Mouse (Mus musculus) brain, embryonic 18.5 days (tissue): ENCODE data around the gene Rasgrp3.
"Not testable (repeated sequence)": the region's sequence is repeated elsewhere in the genome, so short reads cannot be mapped to it uniquely, and the experiment has no call there.

Source experiments
- DNase-seq: peaks from one replicate; pipeline ENCODE4 v3.0.0-alpha.2; 2012; ENCODE audit warnings: low read depth, low spot score

Rasgrp3 gene

GRCm38 (mm10) chr17:75461771-75462170 lies 26.1 kb downstream of the Rasgrp3 start:
- no peak for DNase-seq

GRCm38 (mm10) chr17:75463223-75463622 lies 27.5 kb downstream of the Rasgrp3 start:
- DNase-seq: not testable (repeated sequence)

- no peak for DNase-seq
Measured at GRCm38 (mm10) chr17:75463645-75464044, 27.9 kb downstream of the Rasgrp3 start.

GRCm38 (mm10) chr17:75464331-75464982 lies 28.8 kb downstream of the Rasgrp3 start:
- DNase-seq: no peak

GRCm38 (mm10) chr17:75464983-75465634 lies 29.4 kb downstream of the Rasgrp3 start:
- DNase-seq: no peak

- no peak for DNase-seq
Measured at GRCm38 (mm10) chr17:75465635-75465997, 29.9 kb downstream of the Rasgrp3 start.

- DNase-seq: no peak
Measured at GRCm38 (mm10) chr17:75466948-75467347, 31.3 kb downstream of the Rasgrp3 start.

- no peak for DNase-seq
Measured at GRCm38 (mm10) chr17:75467526-75467925, 31.8 kb downstream of the Rasgrp3 start.

GRCm38 (mm10) chr17:75468479-75469114 lies 32.9 kb downstream of the Rasgrp3 start:
- no peak for DNase-seq

GRCm38 (mm10) chr17:75470325-75470724 lies 34.6 kb downstream of the Rasgrp3 start:
- no peak for DNase-seq

GRCm38 (mm10) chr17:75470885-75471610 lies 35.4 kb downstream of the Rasgrp3 start:
- no peak for DNase-seq

- DNase-seq: no peak
Measured at GRCm38 (mm10) chr17:75471644-75472253, 36.1 kb downstream of the Rasgrp3 start.

- peak; percentile 22 for DNase-seq
Measured at GRCm38 (mm10) chr17:75472379-75472778, 36.7 kb downstream of the Rasgrp3 start.

- no peak for DNase-seq
Measured at GRCm38 (mm10) chr17:75475985-75476384, 40.3 kb downstream of the Rasgrp3 start.

GRCm38 (mm10) chr17:75476736-75477416 lies 41.2 kb downstream of the Rasgrp3 start:
- no peak for DNase-seq

- no peak for DNase-seq
Measured at GRCm38 (mm10) chr17:75477655-75478054, 42.0 kb downstream of the Rasgrp3 start.

- no peak for DNase-seq
Measured at GRCm38 (mm10) chr17:75478836-75479235, 43.1 kb downstream of the Rasgrp3 start.

- no peak for DNase-seq
Measured at GRCm38 (mm10) chr17:75479663-75480062, 44.0 kb downstream of the Rasgrp3 start.

GRCm38 (mm10) chr17:75480379-75480778 lies 44.7 kb downstream of the Rasgrp3 start:
- DNase-seq: no peak

- DNase-seq: no peak
Measured at GRCm38 (mm10) chr17:75486205-75486604, 50.5 kb downstream of the Rasgrp3 start.

- no peak for DNase-seq
Measured at GRCm38 (mm10) chr17:75495213-75495612, 59.5 kb downstream of the Rasgrp3 start.
